Mouse (Mus musculus) brain, embryonic 14.5 days (tissue): ENCODE measurements at regions not wholly inside any gene's neighbourhood (a gene's known extent, or its start where the extent isn't known, plus 50 kb on each side); places are given as distances from the start of the nearest gene placed in this dataset.

Experiments
- CTCF ChIP-seq: fragments of 200-500 bp; IDR thresholded peaks from 2 replicates; pipeline ENCODE4 v1.5.1; 2012; ENCODE audit warnings: inconsistent platforms, mild to moderate bottlenecking, moderate library complexity, borderline replicate concordance; ENCODE audit not compliant: insufficient read depth, insufficient read length; ENCODE audit errors: extremely low read depth
- POLR2A ChIP-seq: fragments of 200-500 bp; IDR thresholded peaks from 2 replicates; pipeline ENCODE4 v1.6.1; 2012; ENCODE audit warnings: mild to moderate bottlenecking, inconsistent platforms, borderline replicate concordance; ENCODE audit not compliant: poor library complexity, insufficient read depth, insufficient read length, severe bottlenecking; ENCODE audit errors: extremely low read depth

- TF ChIP-seq CTCF (no peak), POLR2A (no peak)
Measured at GRCm38 (mm10) chr2:28134605-28135004, 49.9 kb upstream of the Fcnb start.
